Mouse (Mus musculus): ENCODE results near the gene Slc25a48.

GRCm38 (mm10) chr13:56513595-56513994 lies 75.4 kb downstream of the Slc25a48 start:
- TF ChIP-seq EP300 (optimal IDR thresholded peaks at IDR 0.05) = no peak
- no peak for TF ChIP-seq CTCF (IDR thresholded peaks at IDR 0.05; ENCODE audit: low read depth)

Data from stomach, postnatal 0 days (tissue).